Mouse (Mus musculus) E14TG2a.4 (cell line): Measurements from ENCODE around the gene Dip2a.

Experiments
- CTCF ChIP-seq: conservative IDR thresholded peaks from 2 replicates; pipeline ENCODE4 v1.5.1; 2014; ENCODE audit warnings: low read length
- NANOG ChIP-seq: IDR thresholded peaks from 2 replicates; pipeline ENCODE4 v1.6.1; 2014; ENCODE audit warnings: borderline replicate concordance, low read length, mixed read lengths
- POU5F1 ChIP-seq: IDR thresholded peaks from 2 replicates; pipeline ENCODE4 v1.6.1; 2014; ENCODE audit warnings: low read length, borderline replicate concordance

DNA sequence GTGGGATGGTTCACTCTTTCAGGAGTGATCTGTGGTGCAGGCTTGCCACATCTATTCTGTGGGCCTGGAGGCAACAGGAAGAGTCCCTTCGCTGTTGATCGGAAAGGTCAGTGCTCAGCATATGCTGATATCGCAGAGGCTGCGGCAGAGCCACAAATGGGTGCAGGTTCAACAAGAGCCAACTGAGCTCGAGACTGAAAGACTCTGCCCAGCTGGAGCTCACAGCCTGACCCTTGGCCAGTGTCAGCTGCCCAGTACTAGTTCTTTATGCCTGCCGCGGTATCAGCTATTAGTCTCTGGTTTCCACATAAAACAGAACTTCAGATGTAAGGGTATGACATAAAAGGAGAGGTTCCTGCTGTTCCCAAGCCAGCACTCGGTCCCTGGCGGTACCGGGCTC is 69.8 kb downstream of the Dip2a start:
- TF ChIP-seq CTCF (0 out of 2 replicates have a peak, but pooled peaks have one; percentile 6), NANOG (no peak), POU5F1 (no peak)
